Mouse (Mus musculus) liver, embryonic 12.5 days (tissue): Measurements from ENCODE around the gene Cryl1. TPM values are rescaled to one million over a fixed set of nuclear protein-coding genes. Genes with fewer than 3 reads are reported as not detected.

Experiments
- ATAC-seq: fragments of 200-750 bp; cut with Nextera tagmentation; 2 replicates; pipeline ENCODE4 v1.8.0; 2017; ENCODE audit warnings: moderate number of reproducible peaks, mild to moderate bottlenecking, moderate library complexity
- H3K27ac ChIP-seq: fragments of 300-500 bp; sonication (generic); 2 replicates; pipeline ENCODE4 v1.5.1; 2016; ENCODE audit warnings: mild to moderate bottlenecking
- H3K27me3 ChIP-seq: fragments of 300-500 bp; sonication (generic); replicated peaks from 2 replicates; pipeline ENCODE4 v1.6.1; 2016; ENCODE audit warnings: mild to moderate bottlenecking, moderate library complexity
- H3K36me3 ChIP-seq: fragments of 300-500 bp; sonication (generic); 2 replicates; pipeline ENCODE4 v1.6.1; 2016; ENCODE audit warnings: mild to moderate bottlenecking, moderate library complexity
- H3K4me1 ChIP-seq: fragments of 300-500 bp; sonication (generic); 2 replicates; pipeline ENCODE4 v1.6.1; 2016
- H3K4me2 ChIP-seq: fragments of 300-500 bp; sonication (generic); 2 replicates; pipeline ENCODE4 v1.6.1; 2016; ENCODE audit warnings: mild to moderate bottlenecking, moderate library complexity
- H3K4me3 ChIP-seq: fragments of 300-500 bp; sonication (generic); 2 replicates; pipeline ENCODE4 v1.5.1; 2016; ENCODE audit warnings: mild to moderate bottlenecking, moderate library complexity
- H3K9ac ChIP-seq: fragments of 300-500 bp; sonication (generic); 2 replicates; pipeline ENCODE4 v1.6.1; 2016; ENCODE audit warnings: mild to moderate bottlenecking, moderate library complexity
- H3K9me3 ChIP-seq: fragments of 300-500 bp; sonication (generic); replicated peaks from 2 replicates; pipeline ENCODE4 v1.6.1; 2016; ENCODE audit warnings: mild to moderate bottlenecking, moderate library complexity
- WGBS: fragments of 180-500 bp; shearing (Covaris S2); methylation state at CpG from one replicate; pipeline ENCODE4 v1.1.7; 2016; ENCODE audit not compliant: insufficient replicate concordance; 5-methylcytosine and 5-hydroxymethylcytosine counted together
- polyA plus RNA-seq: library from polyadenylated mRNA; unstranded; fragments of >200 nt; fragmentation: Nextera tagmentation; extraction: Ambion mirVana; gene quantifications from 2 replicates; pipeline ENCODE4 v1.2.1, GENCODE M21; 2016

Cryl1 gene
- polyA plus RNA-seq, 1 experiment from 2014 or later = 7.2 TPM

- Histone ChIP-seq H3K27me3 (no peaks in the 10 kb centered on the region), H3K9me3 (no peaks in the 10 kb centered on the region), H3K9ac (no peak overlapping the region), H3K36me3 (no peaks in the 10 kb centered on the region), H3K4me3 (no peak overlapping the region), H3K4me1 (peaks cover 20% of the 10 kb centered on the region; the same call in 1 of the 2 replicates), H3K27ac (no peak overlapping the region), H3K4me2 (no peak overlapping the region)
- WGBS = 63% methylated on average over 6 of the region's 6 CpGs
- no peak for ATAC-seq
Observed at GRCm38 (mm10) chr14:57342316-57343055, 55.8 kb downstream of the Cryl1 start.

GRCm38 (mm10) chr14:57338666-57339065 is 59.7 kb downstream of the Cryl1 start:
- Histone ChIP-seq H3K9ac (no peak overlapping the region), H3K4me2 (no peak overlapping the region), H3K4me3 (no peak overlapping the region), H3K27me3 (no peaks in the 10 kb centered on the region), H3K27ac (no peak overlapping the region), H3K36me3 (no peaks in the 10 kb centered on the region), H3K9me3 (no peaks in the 10 kb centered on the region), H3K4me1 (0 out of 2 replicates have a peak, but pooled peaks cover 11% of the 10 kb centered on the region)
- 52% methylated on average over 6 of the region's 6 CpGs for WGBS
- ATAC-seq = no peak

DNA sequence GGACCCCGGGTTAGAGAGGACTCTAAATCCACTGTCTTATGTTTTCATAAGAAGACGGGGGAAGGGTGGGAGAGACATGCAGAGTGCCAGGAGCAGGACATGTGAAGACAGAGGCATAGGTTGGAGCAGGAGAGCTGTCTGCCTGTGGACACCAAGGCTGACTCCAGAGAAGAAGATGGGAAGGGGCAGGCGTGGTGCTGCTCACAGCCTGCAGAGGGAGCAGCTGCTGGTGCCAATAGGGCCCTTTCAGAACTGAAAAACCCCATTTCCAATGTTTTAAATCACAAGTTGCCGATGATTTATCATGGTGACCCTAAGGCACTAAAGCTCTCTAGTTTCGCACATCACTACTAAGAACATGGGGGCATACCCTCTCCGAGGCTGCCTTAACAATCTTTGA is 63.5 kb downstream of the Cryl1 start:
- no peak overlapping the region for H3K4me3 ChIP-seq
- H3K4me1 ChIP-seq = no peaks in the 10 kb centered on the region
- no peak overlapping the region for H3K4me2 ChIP-seq
- H3K9me3 ChIP-seq = no peaks in the 10 kb centered on the region
- no peak for ATAC-seq
- H3K27ac ChIP-seq = no peak overlapping the region
- no peaks in the 10 kb centered on the region for H3K27me3 ChIP-seq
- H3K9ac ChIP-seq = no peak overlapping the region
- no peaks in the 10 kb centered on the region for H3K36me3 ChIP-seq
- 61% methylated on average over 6 of the region's 6 CpGs for WGBS

DNA sequence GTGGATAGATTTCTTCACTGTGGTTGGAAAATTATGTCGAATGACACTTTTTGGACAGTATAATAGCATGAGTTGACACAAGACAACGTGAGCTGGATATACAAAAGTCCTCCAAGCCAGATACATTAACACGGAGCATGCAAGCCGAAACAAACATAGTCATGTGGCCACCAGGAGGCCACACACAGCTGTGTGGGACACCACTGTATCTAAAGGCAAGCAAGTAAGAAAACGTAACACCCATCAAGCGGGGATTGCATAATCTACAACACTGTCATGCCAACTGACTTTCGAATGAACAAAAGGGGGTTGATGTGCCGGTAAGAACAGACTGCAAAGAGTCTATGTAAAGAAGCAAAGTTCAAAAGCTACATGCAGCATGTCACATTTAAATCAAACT is 65.8 kb downstream of the Cryl1 start:
- Histone ChIP-seq H3K4me3 (no peak overlapping the region), H3K36me3 (no peaks in the 10 kb centered on the region), H3K4me1 (no peaks in the 10 kb centered on the region), H3K4me2 (no peak overlapping the region), H3K27me3 (no peaks in the 10 kb centered on the region), H3K9ac (no peak overlapping the region), H3K9me3 (no peaks in the 10 kb centered on the region), H3K27ac (no peak overlapping the region)
- no peak for ATAC-seq
- 72% methylated on average over 8 of the region's 8 CpGs for WGBS

- no peak overlapping the region for H3K4me3 ChIP-seq
- no peaks in the 10 kb centered on the region for H3K36me3 ChIP-seq
- H3K9ac ChIP-seq = no peak overlapping the region
- no peak overlapping the region for H3K4me2 ChIP-seq
- ATAC-seq = no peak
- H3K9me3 ChIP-seq = no peaks in the 10 kb centered on the region
- H3K4me1 ChIP-seq = no peaks in the 10 kb centered on the region
- H3K27ac ChIP-seq = no peak overlapping the region
- 69% methylated on average over 10 of the region's 10 CpGs for WGBS
- H3K27me3 ChIP-seq = no peaks in the 10 kb centered on the region
Observed at GRCm38 (mm10) chr14:57331097-57331496, 67.2 kb downstream of the Cryl1 start.

DNA sequence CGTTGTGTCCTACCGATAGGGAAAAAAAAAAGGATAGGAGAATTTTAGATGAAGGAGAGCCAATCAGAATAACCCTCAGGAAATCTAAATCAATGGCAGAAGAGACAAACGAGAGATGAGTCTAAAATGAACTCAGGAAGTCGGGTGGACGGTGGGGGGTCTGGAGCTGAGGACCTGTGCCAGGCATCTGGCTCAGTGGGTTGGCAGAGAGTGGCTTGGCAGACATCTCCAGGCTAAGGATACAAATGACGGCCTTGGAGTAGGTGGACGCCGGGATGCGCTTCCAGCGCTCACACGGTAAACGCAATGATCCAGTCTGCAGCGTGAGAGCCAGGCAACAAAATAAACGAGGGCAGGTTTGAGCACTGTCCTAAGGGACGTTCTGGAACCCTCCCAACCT is 68.7 kb downstream of the Cryl1 start:
- Histone ChIP-seq H3K4me3 (no peak overlapping the region), H3K4me1 (no peaks in the 10 kb centered on the region), H3K9me3 (no peaks in the 10 kb centered on the region), H3K27ac (no peak overlapping the region), H3K4me2 (no peak overlapping the region), H3K27me3 (no peaks in the 10 kb centered on the region), H3K9ac (no peak overlapping the region), H3K36me3 (no peaks in the 10 kb centered on the region)
- ATAC-seq = no peak
- WGBS = 76% methylated on average over 15 of the region's 15 CpGs

- WGBS = 82% methylated on average over 6 of the region's 6 CpGs
- ATAC-seq = no peak
- Histone ChIP-seq H3K9me3 (no peaks in the 10 kb centered on the region), H3K27me3 (no peaks in the 10 kb centered on the region), H3K36me3 (no peaks in the 10 kb centered on the region), H3K9ac (no peak overlapping the region), H3K4me1 (no peaks in the 10 kb centered on the region), H3K4me2 (no peak overlapping the region), H3K27ac (no peak overlapping the region), H3K4me3 (no peak overlapping the region)
Observed at GRCm38 (mm10) chr14:57326771-57327170, 71.6 kb downstream of the Cryl1 start.

GRCm38 (mm10) chr14:57318812-57319211 is 79.5 kb downstream of the Cryl1 start:
- 71% methylated on average over 1 of the region's 1 CpGs for WGBS
- ATAC-seq = no peak
- 0 out of 2 replicates have a peak, but pooled peaks cover 6% of the 10 kb centered on the region for H3K4me1 ChIP-seq
- no peaks in the 10 kb centered on the region for H3K36me3 ChIP-seq
- H3K27ac ChIP-seq = no peak overlapping the region
- H3K9ac ChIP-seq = no peak overlapping the region
- no peaks in the 10 kb centered on the region for H3K9me3 ChIP-seq
- H3K4me3 ChIP-seq = no peak overlapping the region
- H3K4me2 ChIP-seq = no peak overlapping the region
- no peaks in the 10 kb centered on the region for H3K27me3 ChIP-seq

DNA sequence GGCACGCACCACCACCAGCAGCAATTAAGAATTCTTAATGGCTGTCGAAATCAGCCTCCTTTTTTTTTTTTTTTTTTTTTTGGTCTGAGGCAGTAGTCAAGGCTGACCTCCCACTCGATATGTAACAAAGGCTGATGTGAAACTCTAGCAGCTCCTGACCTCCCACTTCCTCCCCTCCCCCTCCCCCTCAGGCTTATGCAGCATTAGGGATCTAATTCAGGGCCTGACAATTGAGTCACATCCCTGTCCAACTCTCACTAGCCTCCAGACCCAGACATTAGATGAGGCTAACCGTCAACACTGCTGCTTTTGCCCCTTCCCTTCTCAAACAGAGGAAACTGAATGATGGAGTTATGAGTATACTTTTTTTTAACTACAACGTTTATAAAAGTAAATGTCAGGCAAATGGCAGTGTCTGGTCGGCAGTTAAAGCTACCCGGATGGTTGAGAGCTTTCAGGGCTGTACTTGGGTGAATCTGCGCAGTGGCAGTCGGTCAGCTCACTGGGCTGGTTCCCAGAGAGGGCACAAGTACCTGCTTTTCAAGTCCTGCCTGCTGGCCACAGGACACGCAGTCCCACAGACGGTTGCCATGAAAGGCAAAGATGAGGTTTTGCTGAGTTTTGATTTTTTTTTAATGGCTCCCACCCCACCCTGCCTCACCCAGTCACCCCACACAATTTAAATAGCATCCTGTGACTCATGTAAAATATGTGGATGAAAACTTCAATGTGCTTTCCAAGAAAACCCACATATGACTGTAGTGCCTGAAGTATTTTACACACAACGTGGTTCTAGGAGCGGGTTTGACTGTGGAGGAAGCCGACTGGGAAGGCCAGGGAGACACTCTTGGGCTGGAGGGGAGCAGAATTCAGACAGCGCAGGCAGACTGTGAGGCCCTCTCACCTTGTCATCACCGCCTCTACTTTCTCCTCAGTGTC is 81.4 kb downstream of the Cryl1 start:
- ATAC-seq = no peak
- H3K9me3 ChIP-seq = no peaks in the 10 kb centered on the region
- H3K4me1 ChIP-seq = 0 out of 2 replicates have a peak, but pooled peaks cover 6% of the 10 kb centered on the region
- no peak overlapping the region for H3K9ac ChIP-seq
- no peak overlapping the region for H3K27ac ChIP-seq
- WGBS = 60% methylated on average over 16 of the region's 16 CpGs
- H3K27me3 ChIP-seq = no peaks in the 10 kb centered on the region
- H3K36me3 ChIP-seq = no peaks in the 10 kb centered on the region
- no peak overlapping the region for H3K4me3 ChIP-seq
- no peak overlapping the region for H3K4me2 ChIP-seq

DNA sequence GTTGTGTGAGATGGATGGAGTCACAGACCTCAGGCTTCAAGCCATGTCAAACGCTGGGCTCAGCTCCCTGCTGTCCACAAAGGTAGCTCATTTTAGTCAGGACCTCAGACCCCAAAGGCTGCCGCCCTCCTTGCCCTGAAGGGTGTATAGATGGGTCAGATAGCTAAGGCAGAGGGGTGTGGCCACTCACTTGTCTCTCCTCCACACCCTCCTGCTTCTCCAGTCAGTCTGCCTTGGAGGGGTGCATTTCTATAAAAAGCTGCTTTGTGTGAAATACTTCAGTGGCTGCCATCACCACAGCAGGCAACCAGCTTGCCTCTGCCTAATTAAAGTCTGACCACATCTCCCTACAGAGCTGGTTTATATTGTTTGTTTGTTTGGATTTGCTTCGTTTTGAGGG is 82.4 kb downstream of the Cryl1 start:
- WGBS = 47% methylated on average over 3 of the region's 3 CpGs
- no peaks in the 10 kb centered on the region for H3K9me3 ChIP-seq
- no peak overlapping the region for H3K9ac ChIP-seq
- 0 out of 2 replicates have a peak, but pooled peaks cover 6% of the 10 kb centered on the region for H3K4me1 ChIP-seq
- H3K27ac ChIP-seq = no peak overlapping the region
- no peak overlapping the region for H3K4me2 ChIP-seq
- no peaks in the 10 kb centered on the region for H3K36me3 ChIP-seq
- H3K27me3 ChIP-seq = no peaks in the 10 kb centered on the region
- no peak for ATAC-seq
- H3K4me3 ChIP-seq = no peak overlapping the region

DNA sequence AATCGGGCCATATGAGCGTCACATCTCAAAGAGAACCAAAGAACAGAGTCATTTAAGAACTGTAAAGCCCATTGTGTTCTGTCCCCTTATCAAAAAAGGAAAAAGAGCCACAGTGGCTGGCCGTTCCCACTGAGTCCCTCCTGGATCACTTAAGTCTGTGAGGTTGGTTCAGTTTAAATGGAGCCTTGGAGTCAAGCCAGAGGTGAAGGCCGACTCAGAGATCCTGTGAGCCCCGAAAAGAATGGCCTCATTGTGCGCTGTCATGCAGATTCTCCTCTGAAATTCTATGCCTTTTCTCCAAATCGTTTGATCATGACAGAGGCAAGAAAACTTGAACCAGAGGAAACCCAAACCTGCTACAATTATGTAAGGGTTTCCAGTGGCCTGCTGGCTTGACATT is 82.8 kb downstream of the Cryl1 start:
- Histone ChIP-seq H3K4me3 (no peak overlapping the region), H3K9ac (no peak overlapping the region), H3K4me2 (no peak overlapping the region), H3K9me3 (no peaks in the 10 kb centered on the region), H3K36me3 (no peaks in the 10 kb centered on the region), H3K27ac (no peak overlapping the region), H3K4me1 (0 out of 2 replicates have a peak, but pooled peaks cover 6% of the 10 kb centered on the region), H3K27me3 (no peaks in the 10 kb centered on the region)
- WGBS = 73% methylated on average over 7 of the region's 7 CpGs
- ATAC-seq = no peak

- Histone ChIP-seq H3K4me1 (no peaks in the 10 kb centered on the region), H3K27me3 (no peaks in the 10 kb centered on the region), H3K36me3 (no peaks in the 10 kb centered on the region), H3K4me2 (no peak overlapping the region), H3K9ac (no peak overlapping the region), H3K4me3 (no peak overlapping the region), H3K9me3 (no peaks in the 10 kb centered on the region), H3K27ac (no peak overlapping the region)
- no peak for ATAC-seq
- WGBS = 74% methylated on average over 11 of the region's 11 CpGs
Observed at GRCm38 (mm10) chr14:57301600-57302230, 96.6 kb downstream of the Cryl1 start.
